Mouse (Mus musculus): ENCODE measurements around the gene Gns.
A peak's percentile ranks its signal among the peaks of the same experiment; 100 is the strongest.

- TF ChIP-seq MAFK (IDR thresholded peaks at IDR 0.05; ENCODE audit: insufficient read depth, low read depth, low read length) (no peak), HCFC1 (IDR thresholded peaks at IDR 0.05; ENCODE audit: borderline replicate concordance, insufficient read depth, low read length) (no peak), CHD2 (IDR thresholded peaks at IDR 0.05; ENCODE audit: low read depth, low read length) (peak; percentile 75), ZC3H11A (IDR thresholded peaks at IDR 0.05; ENCODE audit: borderline replicate concordance, low read depth, low read length) (no peak)
These were observed 70.8 kb downstream of the Gns start for GRCm38 (mm10) chr10:121435546-121436257.
